Mouse (Mus musculus) bone marrow, adult 2 months (tissue): ENCODE data around the gene Myod1. TPM values are rescaled to one million over a fixed set of nuclear protein-coding genes. Genes with fewer than 3 reads are reported as not detected.
A peak's percentile ranks its signal among the peaks of the same experiment; 100 is the strongest.

Source experiments
- H3K27ac ChIP-seq: fragments of 200-500 bp; 2 replicates; pipeline ENCODE4 v1.5.1; 2012; ENCODE audit warnings: low read depth, mild to moderate bottlenecking, control low read depth, inconsistent platforms, low read length; ENCODE audit not compliant: control insufficient read depth, poor library complexity, insufficient read depth
- H3K4me1 ChIP-seq: fragments of 200-500 bp; 2 replicates; pipeline ENCODE4 v1.6.1; 2011; ENCODE audit warnings: low read length; ENCODE audit not compliant: control insufficient read depth, insufficient read depth
- H3K4me3 ChIP-seq: fragments of 200-500 bp; replicated peaks from 2 replicates; pipeline ENCODE3; 2011; ENCODE audit warnings: mild to moderate bottlenecking, low read depth, low read length, control low read depth; ENCODE audit not compliant: control insufficient read depth
- CTCF ChIP-seq: fragments of 200-500 bp; IDR thresholded peaks from 2 replicates; pipeline ENCODE4 v1.5.1; 2011; ENCODE audit warnings: low read length, control low read depth; ENCODE audit not compliant: control insufficient read depth, insufficient read depth
- POLR2A ChIP-seq: fragments of 200-500 bp; IDR thresholded peaks from 2 replicates; pipeline ENCODE4 v1.6.1; 2011; ENCODE audit warnings: low read depth, mild to moderate bottlenecking, control low read depth, low read length, borderline replicate concordance; ENCODE audit not compliant: control insufficient read depth
- WGBS: fragments of 180-500 bp; shearing (Covaris S2); methylation state at CpG from one replicate; pipeline ENCODE4 v1.1.7; 2018; 5-methylcytosine and 5-hydroxymethylcytosine counted together
- polyA plus RNA-seq: library from polyadenylated mRNA; stranded (reverse); fragments of >200 nt; gene quantifications from 2 replicates; pipeline ENCODE4 v1.2.4, GENCODE M21; 2011; ENCODE audit warnings: low replicate concordance; ENCODE audit not compliant: missing spikeins, insufficient read depth, insufficient read length

Gene Myod1
- polyA plus RNA-seq, 1 experiment, result not detected

DNA sequence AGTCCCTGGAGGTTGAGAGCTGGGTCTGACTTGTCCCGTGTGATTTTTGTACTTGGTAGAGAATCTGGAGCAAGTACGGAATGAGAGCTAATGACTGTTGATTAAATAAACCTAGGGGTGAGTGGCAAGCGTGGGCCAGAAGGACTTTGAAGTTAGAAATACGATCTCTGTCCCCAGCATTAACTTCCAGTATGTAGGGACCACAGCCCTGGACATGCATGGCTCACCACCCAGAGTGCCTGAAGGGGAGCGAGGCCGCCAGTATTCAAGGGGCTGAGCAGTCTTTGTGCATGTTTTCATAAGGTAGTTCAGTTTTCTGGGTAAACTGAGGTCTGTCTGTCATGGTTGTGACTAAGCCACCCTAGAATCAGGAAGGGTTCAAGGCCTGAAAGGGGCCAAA, 19.3 kb downstream of the Myod1 start:
- no peak overlapping the region for H3K27ac ChIP-seq
- 38% methylated on average over 6 of the region's 6 CpGs for WGBS
- H3K4me1 ChIP-seq, result peaks cover 4% of the 10 kb centered on the region; the same call in 1 of the 2 replicates
- no peak overlapping the region for H3K4me3 ChIP-seq
- TF ChIP-seq CTCF, result no peak
- no peak for TF ChIP-seq POLR2A

DNA sequence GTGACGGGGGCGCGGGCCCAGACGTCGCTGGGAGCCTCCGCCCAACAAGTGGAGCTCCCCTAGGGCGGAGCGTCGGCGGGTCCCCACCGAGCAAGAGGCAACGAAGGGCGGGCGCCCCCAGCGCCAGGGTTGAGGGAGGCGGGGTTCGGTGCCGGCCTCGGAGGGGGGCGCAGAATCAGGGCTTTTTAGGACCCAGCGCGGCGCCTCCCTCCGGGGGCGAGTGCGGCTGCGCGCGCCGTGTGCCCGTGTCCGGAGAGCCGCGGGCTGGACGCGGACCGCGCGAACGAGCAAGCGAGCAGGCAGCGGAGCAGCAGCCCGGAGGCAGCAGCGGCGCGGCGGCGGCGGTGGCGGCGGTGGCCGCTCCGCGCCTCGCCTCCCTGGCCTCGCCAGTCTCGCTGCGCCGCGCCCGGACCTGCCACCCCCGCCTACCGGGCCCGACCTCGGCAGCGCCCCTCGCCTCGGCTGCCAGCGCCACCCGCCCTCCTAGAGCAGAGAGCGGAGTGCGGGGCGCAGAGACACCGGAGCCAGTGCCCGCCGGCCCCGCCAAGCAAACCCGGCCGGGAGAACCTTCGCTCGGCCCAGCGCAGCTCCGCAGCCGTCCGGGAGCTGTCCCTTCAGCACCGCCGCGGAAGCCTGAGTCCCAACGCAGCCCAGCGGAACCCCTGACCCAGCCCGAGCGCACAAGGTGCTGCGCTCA, 20.1 kb downstream of the Myod1 start, which contains the start of gene Kcnc1:
Gene Kcnc1, plus strand, starts transcription at position 267 of the 697 bp plus-strand sequence.
- TF ChIP-seq POLR2A, result no peak
- TF ChIP-seq CTCF, result no peak
- H3K4me1 ChIP-seq, result peaks cover 4% of the 10 kb centered on the region; the same call in 1 of the 2 replicates
- no peak within 1 kb of the TSS for H3K4me3 ChIP-seq
- under 1% methylated on average over 93 of the region's 93 CpGs for WGBS
- H3K27ac ChIP-seq, result peak within 1 kb of the TSS; percentile 13; the same call in 1 of the 2 replicates

DNA sequence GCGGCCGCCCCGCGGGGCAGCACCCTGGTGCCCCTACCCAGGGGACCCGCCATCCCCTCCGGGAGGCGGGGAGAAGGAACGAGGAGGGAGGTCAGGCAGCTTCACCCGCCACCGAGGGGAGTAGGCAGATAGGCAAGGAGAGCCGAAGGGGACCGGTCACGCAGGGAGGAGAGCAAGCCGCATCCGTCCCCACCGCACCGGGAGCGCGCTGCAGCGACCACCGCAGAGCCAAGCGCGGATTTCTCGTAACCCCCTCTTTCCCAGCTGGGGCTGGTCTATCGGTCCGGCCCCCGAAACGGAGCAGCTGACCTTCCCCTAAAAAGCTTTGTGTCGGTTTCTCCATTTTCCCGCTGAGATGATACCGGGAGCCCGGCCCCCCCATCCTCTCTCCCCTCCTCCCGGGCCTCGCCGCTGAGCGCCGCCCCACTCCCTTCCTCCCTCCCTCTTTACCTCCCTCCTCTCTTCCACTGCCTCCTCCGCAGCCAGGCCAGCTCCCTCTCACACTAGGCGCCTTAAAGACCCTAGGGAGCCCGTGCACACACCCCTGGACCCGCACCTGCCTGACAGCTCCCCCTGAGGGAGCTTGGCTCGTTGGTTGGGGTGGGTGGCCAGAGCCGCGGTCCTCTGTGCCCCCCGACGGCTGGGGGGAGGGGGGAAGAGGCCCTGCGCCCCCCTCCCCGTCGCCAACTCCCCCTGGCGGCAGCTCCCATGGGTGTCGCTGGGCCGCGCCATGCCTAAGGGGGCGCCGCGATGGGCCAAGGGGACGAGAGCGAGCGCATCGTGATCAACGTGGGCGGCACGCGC, 20.9 kb downstream of the Myod1 start:
- H3K27ac ChIP-seq, result no peak overlapping the region; the same call in 1 of the 2 replicates
- H3K4me3 ChIP-seq, result no peak overlapping the region
- TF ChIP-seq POLR2A, result no peak
- TF ChIP-seq CTCF, result no peak
- WGBS, result 5% methylated on average over 64 of the region's 64 CpGs
- no peaks in the 10 kb centered on the region for H3K4me1 ChIP-seq

DNA sequence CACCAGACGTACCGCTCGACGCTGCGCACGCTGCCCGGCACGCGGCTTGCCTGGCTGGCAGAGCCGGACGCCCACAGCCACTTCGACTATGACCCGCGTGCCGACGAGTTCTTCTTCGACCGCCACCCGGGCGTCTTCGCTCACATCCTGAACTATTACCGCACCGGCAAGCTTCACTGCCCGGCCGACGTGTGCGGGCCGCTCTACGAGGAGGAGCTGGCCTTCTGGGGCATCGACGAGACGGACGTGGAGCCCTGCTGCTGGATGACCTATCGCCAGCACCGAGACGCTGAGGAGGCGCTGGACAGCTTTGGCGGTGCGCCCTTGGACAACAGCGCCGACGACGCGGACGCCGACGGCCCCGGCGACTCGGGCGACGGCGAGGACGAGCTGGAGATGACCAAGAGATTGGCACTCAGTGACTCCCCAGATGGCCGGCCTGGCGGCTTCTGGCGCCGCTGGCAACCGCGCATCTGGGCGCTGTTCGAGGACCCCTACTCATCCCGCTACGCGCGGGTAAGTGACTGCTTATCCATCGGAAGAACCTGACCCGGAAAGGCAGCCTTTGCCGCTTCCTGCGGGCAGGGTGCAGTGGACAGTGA, 21.6 kb downstream of the Myod1 start:
- TF ChIP-seq POLR2A, result no peak
- no peak for TF ChIP-seq CTCF
- WGBS, result 19% methylated on average over 70 of the region's 70 CpGs
- Histone ChIP-seq H3K4me3 (no peak overlapping the region), H3K4me1 (no peaks in the 10 kb centered on the region), H3K27ac (no peak overlapping the region; the same call in 1 of the 2 replicates)

DNA sequence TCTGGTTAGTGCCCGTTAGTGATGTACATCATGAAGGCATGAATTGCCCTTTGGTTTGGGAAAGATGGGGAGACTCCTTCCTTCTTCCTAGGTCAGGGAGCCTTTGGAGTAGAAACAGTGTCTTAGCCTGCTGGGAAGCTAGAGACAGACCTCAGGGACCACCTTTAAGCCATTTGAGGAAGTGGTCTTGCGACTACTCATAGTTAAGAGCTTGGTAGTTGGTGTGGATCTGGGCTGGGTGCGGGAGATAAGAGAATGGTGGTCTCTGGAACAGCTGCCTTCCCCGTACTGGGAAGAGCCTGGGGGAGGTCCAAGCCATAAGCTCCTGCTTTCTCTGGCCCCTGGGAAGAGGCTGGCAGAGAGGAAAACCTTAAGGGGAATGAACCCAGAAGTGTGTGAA, 22.3 kb downstream of the Myod1 start:
- 14% methylated on average over 4 of the region's 4 CpGs for WGBS
- no peaks in the 10 kb centered on the region for H3K4me1 ChIP-seq
- no peak overlapping the region for H3K27ac ChIP-seq
- no peak for TF ChIP-seq CTCF
- TF ChIP-seq POLR2A, result no peak
- H3K4me3 ChIP-seq, result no peak overlapping the region

DNA sequence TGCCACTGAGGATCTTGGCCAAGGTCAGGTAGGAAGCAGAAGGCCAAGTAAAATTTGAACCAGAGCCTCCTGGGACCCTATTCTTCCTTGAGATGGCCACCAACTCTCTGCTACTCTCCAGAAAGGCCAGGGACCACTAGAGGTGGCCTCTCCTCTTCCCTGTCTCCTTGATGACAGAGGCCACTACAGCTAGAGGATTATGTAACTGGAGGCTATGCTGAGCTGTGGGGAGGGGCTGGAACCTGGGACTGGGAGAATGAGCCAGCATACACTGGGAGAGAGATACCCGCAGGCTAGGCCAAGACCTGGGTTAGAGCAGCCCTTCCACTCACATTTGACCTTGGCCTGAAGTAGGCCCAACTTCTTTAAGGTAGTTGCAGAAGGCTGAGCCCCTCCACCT, 23.4 kb downstream of the Myod1 start:
- TF ChIP-seq POLR2A, result no peak
- no peak for TF ChIP-seq CTCF

DNA sequence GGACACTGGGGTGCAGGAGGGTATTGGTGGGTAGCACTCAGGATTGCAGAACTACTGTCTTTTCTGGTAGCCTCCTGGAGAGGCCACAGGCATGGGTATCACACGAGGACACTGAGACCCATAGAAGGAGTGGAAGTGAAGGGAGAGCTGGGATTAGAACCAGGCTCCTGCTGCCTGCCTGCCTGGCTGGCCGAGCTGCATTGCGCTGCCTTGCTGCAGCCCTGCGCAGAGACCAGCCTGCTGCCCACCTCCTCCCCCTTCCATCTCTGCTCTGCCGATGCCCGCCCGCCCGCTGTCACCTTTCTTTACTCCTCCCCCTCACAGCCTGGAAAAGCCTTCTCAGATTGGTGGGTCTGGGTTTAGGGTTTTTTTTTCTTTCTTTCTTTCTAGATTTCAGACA, 24.1 kb downstream of the Myod1 start:
- 58% methylated on average over 8 of the region's 8 CpGs for WGBS

More for the DNA sequence above, 23.4 kb downstream of the Myod1 start:
- H3K4me3 ChIP-seq, result no peak overlapping the region
- H3K27ac ChIP-seq, result no peak overlapping the region
- 83% methylated on average over 1 of the region's 1 CpGs for WGBS
- no peaks in the 10 kb centered on the region for H3K4me1 ChIP-seq

More for the DNA sequence above, 24.1 kb downstream of the Myod1 start:
- Histone ChIP-seq H3K27ac (no peak overlapping the region), H3K4me3 (no peak overlapping the region), H3K4me1 (no peaks in the 10 kb centered on the region)
- TF ChIP-seq CTCF (no peak), POLR2A (no peak)
